Mouse (Mus musculus): ENCODE results near the gene Camkmt.

Gene Camkmt

GRCm38 (mm10) chr17:85368776-85369175 lies 278.4 kb downstream of the Camkmt start:
- in situ Hi-C loops (cut with MboI, MseI): no loop called here

GRCm38 (mm10) chr17:85372076-85372475 lies 281.7 kb downstream of the Camkmt start:
- in situ Hi-C loops (cut with MboI, MseI): no loop called here

- in situ Hi-C loops (cut with MboI, MseI): no loop called here
These were observed 282.2 kb downstream of the Camkmt start for GRCm38 (mm10) chr17:85372523-85372922.

GRCm38 (mm10) chr17:85374100-85374833 lies 283.9 kb downstream of the Camkmt start:
- in situ Hi-C loops (cut with MboI, MseI): no loop called here

GRCm38 (mm10) chr17:85374834-85375176 lies 284.5 kb downstream of the Camkmt start:
- in situ Hi-C loops (cut with MboI, MseI): no loop called here

- in situ Hi-C loops (cut with MboI, MseI): no loop called here
These were observed 285.2 kb downstream of the Camkmt start for GRCm38 (mm10) chr17:85375523-85375922.

- in situ Hi-C loops (cut with MboI, MseI): no loop called here
These were observed 287.1 kb downstream of the Camkmt start for GRCm38 (mm10) chr17:85377496-85377895.

- in situ Hi-C loops (cut with MboI, MseI): no loop called here
These were observed 288.7 kb downstream of the Camkmt start for GRCm38 (mm10) chr17:85379101-85379500.

- in situ Hi-C loops (cut with MboI, MseI): no loop called here
These were observed 291.3 kb downstream of the Camkmt start for GRCm38 (mm10) chr17:85381578-85382223.

GRCm38 (mm10) chr17:85382344-85382743 lies 292.0 kb downstream of the Camkmt start:
- in situ Hi-C loops (cut with MboI, MseI): no loop called here

- in situ Hi-C loops (cut with MboI, MseI): no loop called here
These were observed 292.6 kb downstream of the Camkmt start for GRCm38 (mm10) chr17:85382906-85383305.

GRCm38 (mm10) chr17:85393091-85393890 lies 302.9 kb downstream of the Camkmt start:
- in situ Hi-C loops (cut with MboI, MseI): no loop called here

GRCm38 (mm10) chr17:85393891-85394321 lies 303.6 kb downstream of the Camkmt start:
- in situ Hi-C loops (cut with MboI, MseI): no loop called here

GRCm38 (mm10) chr17:85395502-85395901 lies 305.1 kb downstream of the Camkmt start:
- in situ Hi-C loops (cut with MboI, MseI): no loop called here

GRCm38 (mm10) chr17:85400751-85401150 lies 310.4 kb downstream of the Camkmt start:
- in situ Hi-C loops (cut with MboI, MseI): no loop called here

- in situ Hi-C loops (cut with MboI, MseI): no loop called here
These were observed 314.8 kb downstream of the Camkmt start for GRCm38 (mm10) chr17:85405161-85405560.

- in situ Hi-C loops (cut with MboI, MseI): no loop called here
These were observed 315.8 kb downstream of the Camkmt start for GRCm38 (mm10) chr17:85406195-85406594.

- in situ Hi-C loops (cut with MboI, MseI): no loop called here
These were observed 338.5 kb downstream of the Camkmt start for GRCm38 (mm10) chr17:85428831-85429230.

GRCm38 (mm10) chr17:85432923-85433322 lies 342.6 kb downstream of the Camkmt start:
- in situ Hi-C loops (cut with MboI, MseI): no loop called here

- in situ Hi-C loops (cut with MboI, MseI): no loop called here
These were observed 352.7 kb downstream of the Camkmt start for GRCm38 (mm10) chr17:85443036-85443435.

GRCm38 (mm10) chr17:85454419-85454983 lies 364.1 kb downstream of the Camkmt start:
- in situ Hi-C loops (cut with MboI, MseI): no loop called here

- in situ Hi-C loops (cut with MboI, MseI): no loop called here
These were observed 364.7 kb downstream of the Camkmt start for GRCm38 (mm10) chr17:85455063-85455462.

Measured in regulatory T cell (primary cell).